Mouse (Mus musculus) yolk sac, embryonic 10.5 days (tissue): ENCODE data around the gene Tagap1.
A peak's percentile ranks its signal among the peaks of the same experiment; 100 is the strongest.
"Not testable (repeated sequence)": the region's sequence is repeated elsewhere in the genome, so short reads cannot be mapped to it uniquely, and the experiment has no call there.

Experiments used
- DNase-seq: peaks from one replicate; pipeline ENCODE4 v3.0.0-alpha.2; 2017; ENCODE audit warnings: low spot score

The Tagap1 gene

DNA sequence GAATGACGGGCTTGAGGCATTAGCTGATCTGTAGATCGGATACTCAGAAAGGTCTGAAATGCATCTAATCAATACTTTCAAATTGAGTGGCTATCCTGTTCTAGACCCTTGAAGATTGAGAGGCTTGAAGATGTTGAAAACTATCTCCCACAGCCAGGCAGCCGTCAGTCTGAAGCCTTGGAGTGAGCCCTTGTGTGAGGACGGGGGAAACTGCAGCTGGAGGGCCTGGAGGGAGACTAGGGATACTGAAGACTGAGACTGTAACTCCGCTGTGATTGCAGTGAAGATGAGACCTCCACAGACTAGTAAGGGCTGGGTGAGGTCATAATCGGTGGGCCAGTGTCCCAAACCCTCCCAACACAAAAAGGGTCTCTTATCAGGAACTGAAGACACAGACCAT, 1.4 kb upstream of the Tagap1 start:
- not testable (repeated sequence) for DNase-seq

DNA sequence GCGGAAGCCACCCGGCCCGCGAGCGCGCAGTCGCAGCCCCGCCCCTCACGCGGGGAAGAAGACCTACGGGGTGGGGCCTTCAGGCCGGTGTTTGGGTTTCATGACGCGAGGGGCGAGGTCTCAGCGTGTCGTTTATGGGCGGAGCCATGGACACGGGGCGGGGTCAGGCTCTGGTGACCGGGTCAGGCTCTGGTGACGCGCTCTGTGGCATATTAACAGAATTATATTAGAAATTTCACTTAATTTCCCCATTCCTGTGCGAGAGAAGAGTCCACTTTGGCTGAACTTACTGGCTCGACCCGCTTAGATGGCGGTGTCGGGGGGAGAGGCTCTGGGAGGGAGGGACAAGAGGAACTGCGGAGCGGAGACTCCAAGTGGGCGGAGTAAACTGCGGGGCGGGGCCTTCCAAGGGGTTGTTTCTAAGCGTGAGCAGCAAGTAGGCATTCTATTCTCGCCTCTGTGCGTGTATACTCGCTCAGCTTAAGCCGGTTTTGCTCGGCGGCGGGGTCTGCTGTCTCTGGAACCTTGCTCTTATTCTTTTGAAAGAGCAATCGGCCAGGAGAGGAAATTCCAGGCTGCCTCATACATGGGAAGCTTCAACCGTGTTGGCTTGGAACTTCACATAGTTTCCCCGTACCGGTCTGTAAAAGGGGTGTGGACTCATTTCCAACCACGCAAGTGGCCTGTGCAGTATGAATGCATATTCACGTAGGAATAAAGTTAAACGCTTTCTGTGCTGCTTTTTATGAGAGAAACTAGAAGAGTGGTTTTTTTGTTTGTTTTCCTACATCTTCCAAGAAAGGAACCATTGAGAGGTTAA, 435 bp upstream of the Tagap1 start:
- DNase-seq: peak; percentile 28

GRCm38 (mm10) chr17:6960349-6960748, 607 bp downstream of the Tagap1 start:
- not testable (repeated sequence) for DNase-seq

GRCm38 (mm10) chr17:6959543-6960259, 1.3 kb downstream of the Tagap1 start:
- not testable (repeated sequence) for DNase-seq

- not testable (repeated sequence) for DNase-seq
Observed at GRCm38 (mm10) chr17:6958881-6959280, 2.1 kb downstream of the Tagap1 start.

GRCm38 (mm10) chr17:6948769-6949228, 12.2 kb downstream of the Tagap1 start:
- DNase-seq: not testable (repeated sequence)

- peak; percentile 90 for DNase-seq
Observed at GRCm38 (mm10) chr17:6947984-6948768, 12.8 kb downstream of the Tagap1 start, which contains the start of gene Rsph3b. Gene Rsph3b, minus strand, starts transcription at chr17:6948682.

DNA sequence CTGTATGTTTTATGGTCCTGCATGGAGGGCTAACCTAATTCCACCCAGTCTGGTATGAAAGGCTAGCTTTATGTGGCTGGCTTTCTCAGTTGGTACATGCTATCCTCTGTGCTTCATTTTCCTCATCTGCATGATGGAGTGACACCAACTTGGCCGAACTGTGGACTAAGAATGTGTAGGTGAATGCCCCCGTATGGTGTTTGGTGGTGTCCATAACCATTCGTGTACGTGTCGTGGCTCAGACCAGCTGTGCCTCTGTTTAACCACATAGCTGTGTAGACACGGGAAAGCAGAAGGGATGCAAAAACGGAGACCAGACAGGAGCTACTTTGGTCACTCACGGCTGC, 13.3 kb downstream of the Tagap1 start:
- DNase-seq: not testable (repeated sequence)

GRCm38 (mm10) chr17:6942560-6942959, 18.4 kb downstream of the Tagap1 start:
- DNase-seq: not testable (repeated sequence)

DNA sequence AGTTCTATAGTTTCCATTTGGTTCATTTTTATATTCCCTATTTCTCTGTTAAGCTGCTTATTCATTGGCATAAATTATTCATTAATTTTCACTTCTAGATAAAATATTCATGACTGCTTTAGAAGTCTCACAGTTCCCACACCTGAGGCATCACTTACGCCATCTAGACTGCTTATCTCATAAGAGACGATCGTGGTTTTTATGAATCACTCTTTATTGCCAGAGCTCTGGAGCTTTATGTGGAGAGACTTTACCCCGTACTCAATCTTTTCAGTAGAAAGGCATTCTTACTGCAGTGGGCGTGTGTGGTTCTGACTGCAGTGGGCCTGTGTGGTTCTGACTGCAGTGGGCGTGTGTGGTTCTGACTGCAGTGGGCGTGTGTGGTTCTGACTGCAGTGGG, 29.3 kb downstream of the Tagap1 start:
- not testable (repeated sequence) for DNase-seq

GRCm38 (mm10) chr17:6920351-6920894, 40.5 kb downstream of the Tagap1 start:
- not testable (repeated sequence) for DNase-seq

DNA sequence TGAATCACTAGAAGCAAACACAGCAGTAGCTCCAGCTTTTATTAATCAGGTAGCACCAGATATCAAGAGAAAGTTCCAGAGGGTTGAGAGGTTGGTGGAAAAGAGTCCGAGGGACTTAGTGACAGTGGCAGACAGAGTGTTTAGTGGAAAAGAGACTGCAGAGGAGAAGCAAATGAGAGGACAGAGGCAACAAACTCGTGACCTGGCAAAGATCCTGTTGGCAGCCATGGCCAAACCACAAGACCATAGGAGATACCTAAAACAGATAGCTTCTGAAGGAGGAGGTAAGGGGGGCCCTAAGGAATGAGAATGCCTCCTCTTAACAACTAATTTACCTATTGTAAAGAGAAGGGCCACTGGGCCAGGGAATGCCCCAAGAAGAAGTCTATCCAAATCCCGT, 41.6 kb downstream of the Tagap1 start:
- not testable (repeated sequence) for DNase-seq

- DNase-seq: not testable (repeated sequence)
Observed at GRCm38 (mm10) chr17:6915282-6915681, 45.7 kb downstream of the Tagap1 start.

- not testable (repeated sequence) for DNase-seq
Observed at GRCm38 (mm10) chr17:6914066-6914465, 46.9 kb downstream of the Tagap1 start.
